Mouse (Mus musculus) heart, embryonic 12.5 days (tissue): Measurements from ENCODE around the gene Lrp1. TPM values are rescaled to one million over a fixed set of nuclear protein-coding genes. Genes with fewer than 3 reads are reported as not detected.
A peak's percentile ranks its signal among the peaks of the same experiment; 100 is the strongest.

Source experiments
- ATAC-seq: fragments of 200-750 bp; cut with Nextera tagmentation; 2 replicates; pipeline ENCODE4 v1.8.0; 2017; ENCODE audit warnings: moderate TSS enrichment, moderate library complexity; ENCODE audit not compliant: insufficient number of reproducible peaks, low FRiP score
- H3K27ac ChIP-seq: fragments of 300-500 bp; sonication (generic); 2 replicates; pipeline ENCODE4 v1.5.1; 2016; ENCODE audit warnings: mild to moderate bottlenecking, moderate library complexity; ENCODE audit not compliant: poor library complexity, severe bottlenecking
- H3K27me3 ChIP-seq: fragments of 300-500 bp; sonication (generic); replicated peaks from 2 replicates; pipeline ENCODE4 v1.6.1; 2016; ENCODE audit warnings: mild to moderate bottlenecking, moderate library complexity
- H3K36me3 ChIP-seq: fragments of 300-500 bp; sonication (generic); 2 replicates; pipeline ENCODE4 v1.6.1; 2016; ENCODE audit warnings: mild to moderate bottlenecking, moderate library complexity
- H3K4me1 ChIP-seq: fragments of 300-500 bp; sonication (generic); replicated peaks from 2 replicates; pipeline ENCODE4 v1.6.1; 2016; ENCODE audit warnings: mild to moderate bottlenecking
- H3K4me2 ChIP-seq: fragments of 300-500 bp; sonication (generic); 2 replicates; pipeline ENCODE4 v1.6.1; 2016; ENCODE audit warnings: mild to moderate bottlenecking, moderate library complexity
- H3K4me3 ChIP-seq: fragments of 300-500 bp; sonication (generic); 2 replicates; pipeline ENCODE4 v1.5.1; 2016; ENCODE audit warnings: mild to moderate bottlenecking
- H3K9ac ChIP-seq: fragments of 300-500 bp; sonication (generic); 2 replicates; pipeline ENCODE4 v1.6.1; 2016; ENCODE audit warnings: mild to moderate bottlenecking, moderate library complexity
- H3K9me3 ChIP-seq: fragments of 300-500 bp; sonication (generic); replicated peaks from 2 replicates; pipeline ENCODE4 v1.6.1; 2016; ENCODE audit warnings: mild to moderate bottlenecking, moderate library complexity
- WGBS: fragments of 180-500 bp; shearing (Covaris S2); methylation state at CpG from one replicate; pipeline ENCODE4 v1.1.7; 2016; 5-methylcytosine and 5-hydroxymethylcytosine counted together
- polyA plus RNA-seq: library from polyadenylated mRNA; unstranded; fragments of >200 nt; fragmentation: Nextera tagmentation; extraction: Ambion mirVana; gene quantifications from 2 replicates; pipeline ENCODE4 v1.2.1, GENCODE M21; 2016

The Lrp1 gene
- polyA plus RNA-seq, 1 experiment from 2014 or later = 43.3 TPM

DNA sequence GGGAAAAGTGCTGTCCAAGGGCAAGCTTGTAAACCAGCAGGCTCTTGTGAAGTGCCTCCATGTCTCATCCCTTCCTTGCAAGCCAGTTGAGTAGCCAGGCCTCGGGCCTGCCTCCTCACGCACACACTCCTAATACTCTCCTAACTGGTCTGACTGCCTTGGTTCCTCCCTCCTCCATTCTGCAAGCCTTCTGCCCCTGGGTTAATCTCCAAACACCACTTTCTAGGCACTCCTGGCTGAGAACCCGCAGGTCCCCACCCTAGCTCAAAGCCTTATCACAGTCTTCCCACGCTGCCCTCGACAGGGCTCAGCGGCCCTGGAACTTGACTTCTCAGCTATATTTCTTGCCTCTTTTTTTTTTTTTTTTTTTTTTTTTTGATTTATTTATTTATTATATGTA lies 50.6 kb downstream of the Lrp1 start:
- Histone ChIP-seq H3K36me3 (peaks cover 74% of the 10 kb centered on the region), H3K4me1 (peaks cover 8% of the 10 kb centered on the region)

DNA sequence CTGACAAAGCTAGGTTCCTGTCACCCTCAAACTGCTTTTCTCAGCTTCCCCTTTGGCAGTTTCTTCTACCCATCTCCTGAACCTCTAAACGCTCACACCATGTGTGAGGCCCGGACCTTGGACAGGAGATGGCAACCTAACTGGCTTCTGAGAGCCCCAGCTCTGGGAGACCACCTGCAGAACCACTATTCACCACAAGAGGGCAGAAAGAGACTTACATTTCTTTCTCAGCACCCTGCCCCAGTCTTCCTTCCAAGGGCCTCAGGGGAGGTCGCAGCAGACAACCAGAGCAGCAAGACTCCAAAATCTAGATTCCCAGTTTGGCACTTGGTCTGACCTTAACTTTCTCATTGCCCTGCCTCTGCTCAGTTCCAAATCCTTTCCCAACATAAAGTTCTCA lies 51.5 kb downstream of the Lrp1 start:
- Histone ChIP-seq H3K4me2 (no peak overlapping the region), H3K9me3 (no peaks in the 10 kb centered on the region), H3K36me3 (peaks cover 65% of the 10 kb centered on the region), H3K27ac (no peak overlapping the region), H3K27me3 (no peaks in the 10 kb centered on the region), H3K4me3 (no peak overlapping the region), H3K9ac (no peak overlapping the region), H3K4me1 (peaks cover 11% of the 10 kb centered on the region)
- WGBS = 26% methylated on average over 3 of the region's 3 CpGs
- no peak for ATAC-seq

More for the DNA sequence above, 50.6 kb downstream of the Lrp1 start:
- no peaks in the 10 kb centered on the region for H3K9me3 ChIP-seq
- WGBS = 67% methylated on average over 6 of the region's 6 CpGs
- ATAC-seq = no peak
- no peak overlapping the region for H3K4me2 ChIP-seq
- H3K27ac ChIP-seq = peak overlapping the region; percentile 29; the same call in 1 of the 2 replicates
- no peak overlapping the region for H3K4me3 ChIP-seq
- H3K9ac ChIP-seq = no peak overlapping the region
- no peaks in the 10 kb centered on the region for H3K27me3 ChIP-seq

DNA sequence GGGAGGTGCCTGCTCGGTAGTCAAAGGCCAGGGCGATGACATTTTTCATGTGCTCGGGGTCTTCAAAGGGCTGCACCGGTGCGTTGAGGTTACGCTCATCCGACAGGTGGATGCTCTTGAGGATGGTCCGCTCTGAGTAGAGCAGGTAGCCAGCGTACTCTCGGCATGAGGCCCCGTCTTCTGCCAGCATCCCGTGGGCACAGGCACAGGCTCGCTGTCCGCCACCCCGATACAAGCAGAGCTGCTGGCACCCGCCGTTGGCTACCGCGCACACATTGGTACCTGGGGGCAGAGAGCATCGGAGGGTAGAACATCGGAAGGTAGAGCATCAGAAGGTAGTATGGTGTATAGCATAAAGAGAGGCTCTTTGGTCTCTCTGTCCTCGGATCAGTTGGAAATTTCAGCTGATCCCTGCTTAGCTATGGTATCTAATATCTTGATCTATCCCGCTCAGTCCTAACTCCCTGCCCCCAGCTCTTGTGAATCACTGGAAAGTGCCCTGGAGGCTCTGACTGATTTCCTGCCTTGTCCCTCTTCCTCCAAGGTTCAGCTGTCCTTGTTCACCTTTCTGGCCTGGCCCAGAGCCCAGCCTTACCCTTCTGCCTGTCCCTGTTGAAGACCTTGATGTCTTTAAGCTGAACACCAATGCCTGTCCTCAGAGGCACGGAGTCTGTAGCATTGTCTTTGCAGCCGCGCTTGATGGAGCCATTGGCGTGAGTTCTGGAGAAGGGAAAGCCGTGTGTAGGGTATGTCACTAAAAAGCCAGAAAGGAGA lies 54.2 kb downstream of the Lrp1 start:
- no peaks in the 10 kb centered on the region for H3K9me3 ChIP-seq
- no peaks in the 10 kb centered on the region for H3K27me3 ChIP-seq
- no peak overlapping the region for H3K9ac ChIP-seq
- no peak for ATAC-seq
- H3K4me1 ChIP-seq = peaks cover 31% of the 10 kb centered on the region
- H3K27ac ChIP-seq = no peak overlapping the region
- no peak overlapping the region for H3K4me3 ChIP-seq
- 88% methylated on average over 28 of the region's 28 CpGs for WGBS
- peaks cover 61% of the 10 kb centered on the region for H3K36me3 ChIP-seq
- no peak overlapping the region for H3K4me2 ChIP-seq

DNA sequence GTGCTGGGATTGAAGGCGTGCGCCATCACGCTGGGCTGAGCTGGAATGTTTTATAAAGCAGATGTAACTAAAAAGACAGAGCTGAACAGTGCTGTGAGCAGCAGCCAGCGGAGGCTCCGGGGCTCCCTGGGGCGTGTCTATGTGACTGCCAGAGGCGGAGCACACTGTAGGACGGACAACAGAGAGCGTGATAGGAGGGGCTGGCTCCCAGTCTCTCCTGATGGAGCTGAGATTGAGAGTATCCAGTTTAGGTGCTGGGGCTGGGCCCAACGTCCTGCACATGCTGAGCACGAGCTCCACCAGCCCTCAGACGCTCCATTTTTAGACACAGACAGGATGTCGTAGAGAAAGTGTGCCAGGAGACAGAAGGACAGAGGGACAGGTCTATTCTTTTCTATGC lies 56.6 kb downstream of the Lrp1 start:
- Histone ChIP-seq H3K9ac (no peak overlapping the region), H3K4me1 (peaks cover 28% of the 10 kb centered on the region)

GRCm38 (mm10) chr10:127563840-127564239 lies 57.1 kb downstream of the Lrp1 start:
- no peak overlapping the region for H3K4me3 ChIP-seq
- 61% methylated on average over 8 of the region's 8 CpGs for WGBS
- peaks cover 70% of the 10 kb centered on the region for H3K36me3 ChIP-seq
- H3K4me2 ChIP-seq = 0 out of 2 replicates have a peak overlapping the region, but pooled peaks have one; percentile 16
- peak overlapping the region; percentile 39 for H3K27ac ChIP-seq
- peak; percentile 37; the same call in 1 of the 2 replicates for ATAC-seq
- 0 out of 2 replicates have a peak overlapping the region, but pooled peaks have one; percentile 1 for H3K9ac ChIP-seq
- H3K4me1 ChIP-seq = peaks cover 28% of the 10 kb centered on the region
- no peaks in the 10 kb centered on the region for H3K9me3 ChIP-seq
- no peaks in the 10 kb centered on the region for H3K27me3 ChIP-seq

More for the DNA sequence above, 56.6 kb downstream of the Lrp1 start:
- 29% methylated on average over 13 of the region's 13 CpGs for WGBS
- Histone ChIP-seq H3K9me3 (no peaks in the 10 kb centered on the region), H3K27ac (peak overlapping the region; percentile 31), H3K4me2 (peak overlapping the region; percentile 16; the same call in 1 of the 2 replicates), H3K36me3 (peaks cover 69% of the 10 kb centered on the region), H3K27me3 (no peaks in the 10 kb centered on the region), H3K4me3 (no peak overlapping the region)
- peak; percentile 79 for ATAC-seq

DNA sequence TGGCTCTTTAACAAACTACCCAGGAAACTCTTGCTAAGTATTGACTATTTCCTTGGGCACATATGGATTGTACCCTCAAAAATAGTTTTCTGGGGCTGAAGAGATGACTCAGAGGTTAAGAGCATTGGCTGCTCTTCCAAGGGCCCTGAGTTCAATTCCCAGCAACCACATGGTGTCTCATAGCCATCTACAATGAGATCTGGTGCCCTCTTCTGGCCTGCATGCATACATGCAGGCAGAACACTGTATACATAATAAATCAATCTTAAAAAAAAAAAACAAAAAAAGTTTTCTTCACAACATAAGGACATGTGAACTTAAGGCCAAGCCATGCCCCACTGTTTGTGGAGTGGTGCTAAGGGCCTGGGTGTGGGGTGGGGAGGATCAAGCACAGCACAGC lies 59.8 kb downstream of the Lrp1 start:
- Histone ChIP-seq H3K36me3 (peaks cover 76% of the 10 kb centered on the region), H3K9ac (no peak overlapping the region), H3K4me3 (no peak overlapping the region), H3K27ac (no peak overlapping the region), H3K27me3 (no peaks in the 10 kb centered on the region), H3K4me1 (peaks cover 28% of the 10 kb centered on the region), H3K4me2 (no peak overlapping the region), H3K9me3 (no peaks in the 10 kb centered on the region)
- no peak for ATAC-seq

- ATAC-seq = no peak
Measured at GRCm38 (mm10) chr10:127557397-127557796, 63.6 kb downstream of the Lrp1 start.

DNA sequence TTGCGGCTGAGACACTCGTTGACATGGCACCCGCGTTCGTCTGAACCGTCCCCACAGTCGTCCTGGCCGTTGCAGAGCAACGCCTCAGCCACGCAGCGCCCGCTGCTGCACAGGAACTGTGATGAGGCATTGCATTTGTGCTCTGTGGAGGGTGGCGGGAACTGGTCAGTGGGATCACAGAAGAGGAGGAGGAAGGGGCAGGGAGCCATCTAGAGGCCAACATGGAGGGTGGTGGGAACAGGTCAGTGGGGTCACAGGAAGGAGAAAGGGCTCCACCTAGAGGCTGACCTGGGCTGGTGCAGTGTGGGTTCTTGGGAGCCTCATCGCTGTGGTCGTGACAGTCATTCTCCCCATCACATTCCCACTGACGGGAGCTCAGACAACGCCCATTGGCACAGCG lies 65.2 kb downstream of the Lrp1 start:
- Histone ChIP-seq H3K4me1 (no peaks in the 10 kb centered on the region), H3K4me2 (no peak overlapping the region), H3K9ac (no peak overlapping the region), H3K27ac (no peak overlapping the region), H3K36me3 (peaks cover 98% of the 10 kb centered on the region), H3K27me3 (no peaks in the 10 kb centered on the region), H3K4me3 (no peak overlapping the region), H3K9me3 (no peaks in the 10 kb centered on the region)
- 71% methylated on average over 18 of the region's 18 CpGs for WGBS
- ATAC-seq = no peak

More at GRCm38 (mm10) chr10:127557397-127557796, 63.6 kb downstream of the Lrp1 start:
- Histone ChIP-seq H3K9ac (no peak overlapping the region), H3K27ac (no peak overlapping the region), H3K9me3 (no peaks in the 10 kb centered on the region), H3K27me3 (no peaks in the 10 kb centered on the region), H3K4me2 (no peak overlapping the region), H3K36me3 (peaks cover 93% of the 10 kb centered on the region), H3K4me3 (no peak overlapping the region), H3K4me1 (0 out of 2 replicates have a peak, but pooled peaks cover under 1% of the 10 kb centered on the region)
- WGBS = 85% methylated on average over 13 of the region's 13 CpGs

DNA sequence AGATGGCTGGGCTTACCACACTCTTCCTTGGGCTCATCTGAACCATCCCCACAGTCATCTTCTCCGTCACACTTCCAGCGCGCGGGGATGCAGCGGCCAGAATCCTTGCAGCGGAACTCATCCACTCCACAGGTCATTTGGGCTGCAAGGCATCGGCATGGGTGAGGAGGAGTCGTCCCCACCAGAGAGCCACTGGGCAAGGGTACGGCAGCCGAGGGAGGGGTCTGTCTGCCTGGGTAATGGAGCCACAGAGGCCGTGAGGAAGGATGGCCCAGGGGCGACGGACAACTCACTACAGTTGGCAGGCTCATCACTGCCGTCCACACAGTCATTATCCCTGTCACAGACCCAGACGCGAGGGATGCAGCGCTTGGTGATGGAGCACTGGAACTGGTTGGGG lies 71.1 kb downstream of the Lrp1 start:
- Histone ChIP-seq H3K36me3 (peaks cover 99% of the 10 kb centered on the region), H3K4me2 (no peak overlapping the region), H3K27me3 (no peaks in the 10 kb centered on the region), H3K9me3 (no peaks in the 10 kb centered on the region), H3K9ac (no peak overlapping the region), H3K27ac (no peak overlapping the region), H3K4me3 (no peak overlapping the region), H3K4me1 (no peaks in the 10 kb centered on the region)
- 88% methylated on average over 17 of the region's 17 CpGs for WGBS
- ATAC-seq = no peak

- 90% methylated on average over 15 of the region's 15 CpGs for WGBS
- peaks cover 95% of the 10 kb centered on the region for H3K36me3 ChIP-seq
Measured at GRCm38 (mm10) chr10:127548236-127548635, 72.7 kb downstream of the Lrp1 start.

GRCm38 (mm10) chr10:127546505-127546904 lies 74.4 kb downstream of the Lrp1 start:
- H3K27ac ChIP-seq = no peak overlapping the region
- peaks cover 95% of the 10 kb centered on the region for H3K36me3 ChIP-seq
- no peak overlapping the region for H3K4me3 ChIP-seq
- H3K9me3 ChIP-seq = no peaks in the 10 kb centered on the region
- ATAC-seq = no peak
- 87% methylated on average over 7 of the region's 7 CpGs for WGBS
- no peak overlapping the region for H3K9ac ChIP-seq
- no peak overlapping the region for H3K4me2 ChIP-seq
- no peaks in the 10 kb centered on the region for H3K4me1 ChIP-seq
- H3K27me3 ChIP-seq = no peaks in the 10 kb centered on the region

More at GRCm38 (mm10) chr10:127548236-127548635, 72.7 kb downstream of the Lrp1 start:
- Histone ChIP-seq H3K4me1 (no peaks in the 10 kb centered on the region), H3K9ac (no peak overlapping the region), H3K4me2 (no peak overlapping the region), H3K9me3 (no peaks in the 10 kb centered on the region), H3K27ac (no peak overlapping the region), H3K27me3 (no peaks in the 10 kb centered on the region), H3K4me3 (no peak overlapping the region)
- ATAC-seq = no peak
